Mouse (Mus musculus) duodenum, adult 2 months (tissue): ENCODE data around the gene Kcna10. TPM values are rescaled to one million over a fixed set of nuclear protein-coding genes. Genes with fewer than 3 reads are reported as not detected.

Source experiments
- polyA plus RNA-seq: library from polyadenylated mRNA; depleted of rRNA; stranded (reverse); fragments of >200 nt; gene quantifications from 2 replicates; pipeline ENCODE4 v1.2.3, GENCODE M21; 2012; ENCODE audit warnings: low replicate concordance; rRNA removed

The Kcna10 gene
- polyA plus RNA-seq, result not detected in 2 replicates

GRCm38 (mm10) chr3:107182756-107183155, at the start of gene Kcna10:
Gene Kcna10 (plus strand): TSS chr3:107183056.

GRCm38 (mm10) chr3:107221608-107222007, 38.8 kb downstream of the Kcna10 start, which contains the start of gene Cym:
Gene Cym (minus strand): TSS chr3:107221732.

GRCm38 (mm10) chr3:107230527-107230926, 47.7 kb downstream of the Kcna10 start, which contains the start of gene A630076J17Rik:
Gene A630076J17Rik (plus strand): TSS chr3:107230614.

GRCm38 (mm10) chr3:107239607-107240006, 56.8 kb downstream of the Kcna10 start, which contains the start of gene Prok1:
Gene Prok1 (minus strand): TSS chr3:107239707.

Other genes with a start within 250 kb of the Kcna10 start
- 0.82 and 1.4 TPM in 2 replicates for gene Kcna3, start 146.9 kb upstream of the Kcna10 start, polyA plus RNA-seq
- gene Kcna2, start 81.9 kb upstream of the Kcna10 start, polyA plus RNA-seq, result 0.30 and 0.86 TPM in 2 replicates
- 17.3 and 38.1 TPM in 2 replicates for gene Cym, start 38.7 kb downstream of the Kcna10 start, polyA plus RNA-seq
- gene A630076J17Rik, start 47.6 kb downstream of the Kcna10 start, polyA plus RNA-seq, result not detected in 2 replicates
- 0.14 TPM in 1 of 2 replicates, not detected in the other for gene Prok1, start 56.7 kb downstream of the Kcna10 start, polyA plus RNA-seq
- 36.8 and 61.1 TPM in 2 replicates for gene Lamtor5, start 95.8 kb downstream of the Kcna10 start, polyA plus RNA-seq
- gene Slc16a4, start 108.2 kb downstream of the Kcna10 start, polyA plus RNA-seq, result 0.05 TPM in 1 of 2 replicates, not detected in the other
- 2.4 TPM in 2 replicates for gene Rbm15, start 150.6 kb downstream of the Kcna10 start, polyA plus RNA-seq